Mouse (Mus musculus) hindbrain, embryonic 12.5 days (tissue): Measurements from ENCODE around the gene Ptpn13. TPM values are rescaled to one million over a fixed set of nuclear protein-coding genes. Genes with fewer than 3 reads are reported as not detected.

Source experiments
- ATAC-seq: fragments of 200-750 bp; cut with Nextera tagmentation; 2 replicates; pipeline ENCODE4 v1.8.0; 2017; ENCODE audit warnings: moderate TSS enrichment; ENCODE audit not compliant: low FRiP score
- H3K27ac ChIP-seq: fragments of 300-500 bp; sonication (generic); 2 replicates; pipeline ENCODE4 v1.5.1; 2016; ENCODE audit warnings: mild to moderate bottlenecking
- H3K27me3 ChIP-seq: fragments of 300-500 bp; sonication (generic); 2 replicates; pipeline ENCODE4 v1.6.1; 2016; ENCODE audit warnings: mild to moderate bottlenecking
- H3K36me3 ChIP-seq: fragments of 300-500 bp; sonication (generic); 2 replicates; pipeline ENCODE4 v1.6.1; 2016; ENCODE audit warnings: mild to moderate bottlenecking
- H3K4me1 ChIP-seq: fragments of 300-500 bp; sonication (generic); 2 replicates; pipeline ENCODE4 v1.6.1; 2016
- H3K4me2 ChIP-seq: fragments of 300-500 bp; sonication (generic); replicated peaks from 2 replicates; pipeline ENCODE4 v1.6.1; 2016; ENCODE audit warnings: mild to moderate bottlenecking
- H3K4me3 ChIP-seq: fragments of 300-500 bp; sonication (generic); 2 replicates; pipeline ENCODE4 v1.5.1; 2016; ENCODE audit warnings: mild to moderate bottlenecking
- H3K9ac ChIP-seq: fragments of 300-500 bp; sonication (generic); 2 replicates; pipeline ENCODE4 v1.6.1; 2016; ENCODE audit warnings: mild to moderate bottlenecking, moderate library complexity
- H3K9me3 ChIP-seq: fragments of 300-500 bp; sonication (generic); replicated peaks from 2 replicates; pipeline ENCODE4 v1.6.1; 2016; ENCODE audit warnings: mild to moderate bottlenecking
- WGBS: fragments of 180-500 bp; shearing (Covaris S2); methylation state at CpG from one replicate; pipeline ENCODE4 v1.1.7; 2016; 5-methylcytosine and 5-hydroxymethylcytosine counted together
- polyA plus RNA-seq: library from polyadenylated mRNA; unstranded; fragments of >200 nt; fragmentation: Nextera tagmentation; extraction: Ambion mirVana; gene quantifications from 2 replicates; pipeline ENCODE4 v1.2.1, GENCODE M21; 2016

Ptpn13 gene
- polyA plus RNA-seq, 1 experiment from 2014 or later = 19.3 TPM

- Histone ChIP-seq H3K36me3 (no peaks in the 10 kb centered on the region), H3K27ac (no peak overlapping the region), H3K9ac (no peak overlapping the region), H3K4me1 (no peaks in the 10 kb centered on the region), H3K9me3 (no peaks in the 10 kb centered on the region), H3K27me3 (no peaks in the 10 kb centered on the region), H3K4me3 (no peak overlapping the region), H3K4me2 (no peak overlapping the region)
- ATAC-seq = no peak
- WGBS = 93% methylated on average over 11 of the region's 11 CpGs
Observed at GRCm38 (mm10) chr5:103473467-103474096, 48.6 kb downstream of the Ptpn13 start.

DNA sequence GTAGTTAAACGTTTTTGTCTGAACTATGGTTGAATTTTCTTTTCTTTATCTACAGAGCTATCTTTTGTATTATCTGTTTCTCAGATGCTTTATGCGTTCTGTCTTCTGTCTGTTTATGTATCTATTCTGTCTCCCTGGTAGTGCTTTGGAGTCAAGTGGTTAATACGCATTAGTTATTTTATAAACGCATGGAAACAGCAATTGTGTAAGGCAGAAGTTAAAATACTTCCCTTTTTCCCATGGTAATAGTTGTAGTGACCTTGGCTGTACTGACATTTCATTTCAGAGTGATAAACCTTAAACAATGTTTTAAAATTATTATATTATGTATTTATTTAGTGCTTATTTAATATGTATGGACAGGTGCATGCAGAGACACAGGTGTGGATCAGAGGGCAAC lies 49.3 kb downstream of the Ptpn13 start:
- Histone ChIP-seq H3K4me3 (no peak overlapping the region), H3K27ac (no peak overlapping the region), H3K36me3 (no peaks in the 10 kb centered on the region), H3K4me1 (no peaks in the 10 kb centered on the region), H3K4me2 (no peak overlapping the region), H3K9me3 (no peaks in the 10 kb centered on the region), H3K9ac (no peak overlapping the region), H3K27me3 (no peaks in the 10 kb centered on the region)
- ATAC-seq = no peak
- 95% methylated on average over 4 of the region's 4 CpGs for WGBS

DNA sequence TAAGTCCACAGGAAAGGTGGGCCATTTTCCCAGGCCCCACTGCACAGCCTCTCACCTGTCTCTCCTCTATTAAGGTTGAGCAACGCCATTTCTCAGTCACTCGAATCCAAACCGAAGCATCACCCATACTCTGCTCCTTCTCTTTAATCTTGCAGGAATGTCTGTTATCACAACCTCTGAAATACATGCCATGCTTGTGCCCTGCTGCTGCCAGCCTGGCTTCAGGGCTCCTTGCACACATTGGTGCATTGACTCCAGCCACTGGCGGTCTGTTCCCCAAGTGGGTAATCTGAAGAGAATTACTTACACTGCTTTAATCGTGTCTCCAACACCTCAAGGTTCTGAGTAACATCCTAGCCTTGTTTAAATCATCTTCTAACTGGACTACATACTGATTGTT lies 50.5 kb downstream of the Ptpn13 start:
- Histone ChIP-seq H3K27ac (no peak overlapping the region), H3K4me2 (no peak overlapping the region), H3K4me1 (no peaks in the 10 kb centered on the region), H3K9ac (no peak overlapping the region), H3K36me3 (no peaks in the 10 kb centered on the region), H3K9me3 (no peaks in the 10 kb centered on the region), H3K4me3 (no peak overlapping the region), H3K27me3 (no peaks in the 10 kb centered on the region)
- no peak for ATAC-seq
- 90% methylated on average over 5 of the region's 5 CpGs for WGBS

- Histone ChIP-seq H3K4me1 (no peaks in the 10 kb centered on the region), H3K4me3 (no peak overlapping the region), H3K36me3 (no peaks in the 10 kb centered on the region), H3K27ac (no peak overlapping the region), H3K4me2 (no peak overlapping the region), H3K9ac (no peak overlapping the region), H3K9me3 (no peaks in the 10 kb centered on the region), H3K27me3 (no peaks in the 10 kb centered on the region)
- no peak for ATAC-seq
- WGBS = 92% methylated on average over 5 of the region's 5 CpGs
Observed at GRCm38 (mm10) chr5:103479503-103479902, 54.5 kb downstream of the Ptpn13 start.

GRCm38 (mm10) chr5:103481222-103481621 lies 56.2 kb downstream of the Ptpn13 start:
- H3K4me2 ChIP-seq = no peak overlapping the region
- no peaks in the 10 kb centered on the region for H3K4me1 ChIP-seq
- no peak for ATAC-seq
- H3K27me3 ChIP-seq = no peaks in the 10 kb centered on the region
- 84% methylated on average over 2 of the region's 2 CpGs for WGBS
- H3K27ac ChIP-seq = no peak overlapping the region
- no peak overlapping the region for H3K4me3 ChIP-seq
- H3K36me3 ChIP-seq = no peaks in the 10 kb centered on the region
- no peak overlapping the region for H3K9ac ChIP-seq
- no peaks in the 10 kb centered on the region for H3K9me3 ChIP-seq

- WGBS = 92% methylated on average over 7 of the region's 7 CpGs
- ATAC-seq = no peak
Observed at GRCm38 (mm10) chr5:103487001-103487400, 62.0 kb downstream of the Ptpn13 start.

DNA sequence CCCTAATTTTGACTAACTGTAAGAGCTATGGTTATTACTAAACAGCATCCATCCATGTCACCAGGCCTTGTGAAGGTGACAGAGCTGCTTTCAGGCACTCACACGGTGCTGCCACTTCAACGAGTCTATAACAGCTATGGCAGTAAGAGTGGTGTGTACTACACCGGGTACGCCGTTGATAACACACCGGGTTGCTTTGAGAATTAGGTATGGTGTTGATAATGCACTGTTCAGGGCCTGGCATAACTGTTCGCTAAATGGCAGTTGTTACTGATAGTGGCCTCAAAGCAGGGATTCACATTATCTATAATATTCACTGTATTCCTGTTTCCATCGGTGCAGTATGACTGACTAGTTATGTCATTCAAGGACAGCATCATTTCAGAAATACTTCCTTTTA lies 66.0 kb downstream of the Ptpn13 start:
- no peak overlapping the region for H3K4me2 ChIP-seq
- ATAC-seq = no peak
- H3K36me3 ChIP-seq = 0 out of 2 replicates have a peak, but pooled peaks cover 7% of the 10 kb centered on the region
- H3K4me1 ChIP-seq = no peaks in the 10 kb centered on the region
- H3K9me3 ChIP-seq = no peaks in the 10 kb centered on the region
- no peak overlapping the region for H3K27ac ChIP-seq
- 96% methylated on average over 8 of the region's 8 CpGs for WGBS
- H3K4me3 ChIP-seq = no peak overlapping the region
- H3K27me3 ChIP-seq = no peaks in the 10 kb centered on the region
- H3K9ac ChIP-seq = no peak overlapping the region

More at GRCm38 (mm10) chr5:103487001-103487400, 62.0 kb downstream of the Ptpn13 start:
- Histone ChIP-seq H3K27me3 (no peaks in the 10 kb centered on the region), H3K4me3 (no peak overlapping the region), H3K4me1 (no peaks in the 10 kb centered on the region), H3K4me2 (no peak overlapping the region), H3K9me3 (no peaks in the 10 kb centered on the region), H3K9ac (no peak overlapping the region), H3K27ac (no peak overlapping the region), H3K36me3 (0 out of 2 replicates have a peak, but pooled peaks cover 6% of the 10 kb centered on the region)

GRCm38 (mm10) chr5:103491788-103492187 lies 66.8 kb downstream of the Ptpn13 start:
- Histone ChIP-seq H3K27ac (no peak overlapping the region), H3K9me3 (no peaks in the 10 kb centered on the region), H3K4me2 (no peak overlapping the region), H3K4me1 (no peaks in the 10 kb centered on the region), H3K27me3 (no peaks in the 10 kb centered on the region), H3K4me3 (no peak overlapping the region), H3K9ac (no peak overlapping the region), H3K36me3 (0 out of 2 replicates have a peak, but pooled peaks cover 7% of the 10 kb centered on the region)
- whole genome bisulfite sequencing = 93% methylated on average over 5 of the region's 5 CpGs
- no peak for ATAC-seq

DNA sequence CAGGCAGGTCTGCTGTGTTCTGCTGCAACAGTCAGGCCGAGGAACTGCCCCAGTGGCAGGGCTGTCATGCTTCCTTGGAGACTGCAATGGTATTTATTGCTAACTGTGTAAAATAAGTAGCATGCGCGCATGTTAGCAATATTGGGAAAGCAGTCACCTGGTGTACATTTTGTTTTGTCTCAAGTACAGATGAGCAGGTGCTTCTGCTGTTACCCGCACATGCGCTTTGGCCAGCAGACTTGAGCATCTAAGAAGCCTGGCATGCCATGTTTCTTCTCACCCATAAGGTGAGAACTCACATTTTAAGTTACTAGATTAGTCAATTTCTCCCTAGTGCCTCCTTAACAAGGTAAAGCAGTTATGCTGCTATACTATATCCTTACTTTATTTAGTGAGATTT lies 72.1 kb downstream of the Ptpn13 start:
- no peak for ATAC-seq
- Histone ChIP-seq H3K36me3 (0 out of 2 replicates have a peak, but pooled peaks cover 1% of the 10 kb centered on the region), H3K9ac (no peak overlapping the region), H3K4me3 (no peak overlapping the region), H3K9me3 (no peaks in the 10 kb centered on the region), H3K4me1 (no peaks in the 10 kb centered on the region), H3K27me3 (no peaks in the 10 kb centered on the region), H3K27ac (no peak overlapping the region), H3K4me2 (no peak overlapping the region)
- 83% methylated on average over 5 of the region's 5 CpGs for WGBS

DNA sequence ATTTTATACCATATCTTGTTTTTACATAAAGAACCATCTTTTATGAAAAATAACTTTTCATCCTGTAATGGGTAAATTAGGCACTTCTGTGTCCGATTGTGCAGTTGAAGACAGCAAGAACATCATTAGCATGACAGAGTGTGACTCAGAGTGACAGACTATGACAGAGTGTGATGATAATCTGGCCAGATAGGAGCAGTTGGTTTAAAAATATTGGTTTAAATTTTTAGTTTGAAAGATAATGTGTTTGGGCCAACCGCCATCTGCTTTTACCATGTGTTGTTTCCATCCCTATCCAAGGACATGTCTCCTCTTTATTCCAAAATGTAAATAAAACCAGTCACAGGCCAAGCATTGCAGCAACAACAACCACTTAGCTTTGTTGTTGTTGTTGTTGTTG lies 72.5 kb downstream of the Ptpn13 start:
- no peaks in the 10 kb centered on the region for H3K9me3 ChIP-seq
- no peak overlapping the region for H3K27ac ChIP-seq
- WGBS = 86% methylated on average over 2 of the region's 2 CpGs
- H3K4me2 ChIP-seq = no peak overlapping the region
- no peak overlapping the region for H3K9ac ChIP-seq
- H3K4me1 ChIP-seq = no peaks in the 10 kb centered on the region
- no peak for ATAC-seq
- H3K4me3 ChIP-seq = no peak overlapping the region
- no peaks in the 10 kb centered on the region for H3K36me3 ChIP-seq
- H3K27me3 ChIP-seq = no peaks in the 10 kb centered on the region

DNA sequence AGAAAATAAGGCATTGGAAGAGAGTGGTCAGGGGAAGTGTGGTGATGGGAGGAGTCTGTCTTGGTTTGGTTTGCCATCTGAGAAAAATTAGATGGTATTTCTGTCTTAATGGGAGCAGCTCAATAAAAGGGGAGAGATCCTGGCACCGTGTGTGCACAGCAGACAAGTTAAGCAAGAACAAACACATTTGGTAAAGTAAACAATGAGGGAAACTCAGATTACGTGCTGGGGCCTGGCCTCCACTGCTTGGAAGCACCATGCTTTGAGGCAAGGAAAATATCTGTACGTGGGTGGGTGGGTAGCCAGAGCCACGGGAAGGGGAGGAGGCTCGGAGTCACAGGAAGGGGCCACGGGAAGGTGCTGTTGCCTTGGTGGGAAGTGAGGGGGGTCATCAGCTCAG lies 74.3 kb downstream of the Ptpn13 start:
- Histone ChIP-seq H3K36me3 (no peaks in the 10 kb centered on the region), H3K4me1 (no peaks in the 10 kb centered on the region), H3K27ac (no peak overlapping the region), H3K4me2 (no peak overlapping the region), H3K4me3 (no peak overlapping the region), H3K27me3 (no peaks in the 10 kb centered on the region), H3K9me3 (no peaks in the 10 kb centered on the region), H3K9ac (no peak overlapping the region)
- no peak for ATAC-seq
- WGBS = 48% methylated on average over 6 of the region's 6 CpGs

- 94% methylated on average over 9 of the region's 9 CpGs for WGBS
- Histone ChIP-seq H3K4me3 (no peak overlapping the region), H3K27me3 (no peaks in the 10 kb centered on the region), H3K4me2 (no peak overlapping the region), H3K9me3 (no peaks in the 10 kb centered on the region), H3K36me3 (no peaks in the 10 kb centered on the region), H3K27ac (no peak overlapping the region), H3K9ac (no peak overlapping the region), H3K4me1 (no peaks in the 10 kb centered on the region)
- no peak for ATAC-seq
Observed at GRCm38 (mm10) chr5:103501076-103501475, 76.1 kb downstream of the Ptpn13 start.

DNA sequence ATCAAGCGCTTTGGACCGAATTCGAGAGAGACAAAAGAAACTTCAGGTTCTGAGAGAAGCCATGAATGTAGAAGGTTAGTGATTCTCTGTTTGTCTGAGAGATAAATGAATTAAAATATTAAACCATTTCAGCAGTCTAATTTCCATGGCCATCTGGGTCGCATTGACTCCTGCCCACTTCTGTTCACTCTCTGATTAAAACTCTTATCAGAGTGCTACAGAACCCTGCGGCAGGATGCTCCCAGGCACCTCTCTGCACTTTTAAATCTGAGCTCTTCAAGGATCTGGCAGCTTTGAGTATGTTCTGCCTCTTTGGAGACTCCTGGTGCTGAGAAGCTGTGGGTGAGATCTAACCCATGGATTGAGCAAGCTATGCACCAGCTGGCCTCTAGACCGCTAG lies 76.8 kb downstream of the Ptpn13 start:
- H3K27ac ChIP-seq = no peak overlapping the region
- H3K4me3 ChIP-seq = no peak overlapping the region
- no peaks in the 10 kb centered on the region for H3K27me3 ChIP-seq
- ATAC-seq = no peak
- no peaks in the 10 kb centered on the region for H3K9me3 ChIP-seq
- 98% methylated on average over 6 of the region's 6 CpGs for WGBS
- H3K36me3 ChIP-seq = no peaks in the 10 kb centered on the region
- no peak overlapping the region for H3K4me2 ChIP-seq
- H3K9ac ChIP-seq = no peak overlapping the region
- H3K4me1 ChIP-seq = no peaks in the 10 kb centered on the region
